Comparison of ENCODE assay signal across 12 mouse cellular contexts in the genomic region with DNA sequence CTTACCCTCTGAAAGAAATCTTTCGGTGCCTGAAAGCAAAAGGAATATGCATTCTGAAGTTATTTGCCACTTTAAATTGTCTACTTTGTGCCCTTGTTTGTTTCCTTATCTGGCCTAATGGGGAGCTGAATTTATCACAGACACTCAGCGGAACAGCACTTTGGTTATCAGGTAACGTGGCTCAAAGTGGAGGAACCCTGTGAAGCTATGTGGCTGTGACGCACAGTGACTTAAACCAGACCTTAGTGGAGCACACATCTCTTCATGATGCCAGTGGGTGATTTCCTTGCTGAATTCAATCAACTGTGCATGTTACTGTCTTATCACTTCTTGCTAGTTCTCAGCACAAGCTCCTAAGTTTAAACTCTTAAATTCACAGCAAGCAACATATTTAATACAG.
"Had no signal": no experiment of that assay in that cellular context is flagged by ENCODE, and none has a peak within 500 bp of the region (broad histone marks: within the 10 kb centered on the region; RNA-seq: fewer than 3 reads in every experiment).

No protein-coding gene starts in this region.

- H3K9ac ChIP-seq: limb, embryonic 12.5 days; lung, embryonic 15.5 days; midbrain, embryonic 15.5 days; neural tube, embryonic 12.5 days had no signal

- ATAC-seq: midbrain, embryonic 15.5 days had no signal

- H3K36me3 ChIP-seq: limb, embryonic 12.5 days; lung, embryonic 15.5 days; midbrain, embryonic 15.5 days; neural tube, embryonic 12.5 days had no signal

- DNase-seq: kidney, postnatal 10 days; kidney, postnatal 4 days; lung, postnatal 36 days; spleen, adult 18-20 months; thymus, adult 18-20 months; thymus, postnatal 14 days had no signal

- H3K4me1 ChIP-seq: limb, embryonic 12.5 days; midbrain, embryonic 15.5 days; neural tube, embryonic 12.5 days had no signal

- H3K9me3 ChIP-seq: limb, embryonic 12.5 days; lung, embryonic 15.5 days; midbrain, embryonic 15.5 days; neural tube, embryonic 12.5 days had no signal

- H3K4me2 ChIP-seq: limb, embryonic 12.5 days; lung, embryonic 15.5 days; midbrain, embryonic 11.5 days; midbrain, embryonic 15.5 days; neural tube, embryonic 12.5 days had no signal

- H3K27me3 ChIP-seq: limb, embryonic 12.5 days; lung, embryonic 15.5 days; midbrain, embryonic 15.5 days; neural tube, embryonic 12.5 days had no signal

- H3K4me3 ChIP-seq: layer of hippocampus, adult 2 months; limb, embryonic 12.5 days; lung, embryonic 15.5 days; midbrain, embryonic 15.5 days; neural tube, embryonic 12.5 days had no signal

- H3K27ac ChIP-seq: layer of hippocampus, adult 2 months; limb, embryonic 12.5 days; lung, embryonic 15.5 days; midbrain, embryonic 15.5 days; neural tube, embryonic 12.5 days had no signal
